Mouse (Mus musculus): ENCODE measurements around the gene Zfp697. TPM values are rescaled to one million over a fixed set of nuclear protein-coding genes. Genes with fewer than 3 reads are reported as not detected.
"Not testable (repeated sequence)": the region's sequence is repeated elsewhere in the genome, so short reads cannot be mapped to it uniquely, and the experiment has no call there.

Gene Zfp697
- polyA plus RNA-seq, 1 experiment from 2014 or later, result 9.4 TPM

DNA sequence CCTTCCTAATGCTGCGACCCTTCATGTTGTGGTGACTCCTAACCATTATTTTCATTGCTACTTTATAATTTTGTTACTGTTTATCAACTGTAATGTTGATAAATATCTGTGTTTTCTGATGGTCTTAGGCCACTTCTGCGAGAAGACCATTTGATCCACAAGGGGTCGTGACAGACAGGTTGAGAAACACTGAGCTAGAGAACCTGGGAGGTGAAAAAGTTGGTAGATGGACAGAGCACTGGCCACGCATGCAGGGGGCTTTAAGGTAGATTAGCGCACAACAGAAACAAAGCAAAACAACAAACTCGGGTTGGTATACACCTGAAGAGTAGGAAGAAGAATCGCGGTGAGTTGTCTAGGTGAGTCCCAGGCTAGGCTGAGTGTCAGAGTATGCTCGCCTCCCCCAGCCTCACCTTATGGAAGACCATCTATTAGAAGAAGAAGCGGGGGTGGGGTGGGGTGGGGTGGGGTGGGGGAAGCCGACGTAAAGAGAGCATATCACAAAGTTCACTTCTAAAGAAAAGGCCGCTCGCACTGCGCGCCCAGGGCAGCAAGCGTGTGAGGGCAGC, 500 bp upstream of the Zfp697 start:
- H3K36me3 ChIP-seq, result no peaks in the 10 kb centered on the region

DNA sequence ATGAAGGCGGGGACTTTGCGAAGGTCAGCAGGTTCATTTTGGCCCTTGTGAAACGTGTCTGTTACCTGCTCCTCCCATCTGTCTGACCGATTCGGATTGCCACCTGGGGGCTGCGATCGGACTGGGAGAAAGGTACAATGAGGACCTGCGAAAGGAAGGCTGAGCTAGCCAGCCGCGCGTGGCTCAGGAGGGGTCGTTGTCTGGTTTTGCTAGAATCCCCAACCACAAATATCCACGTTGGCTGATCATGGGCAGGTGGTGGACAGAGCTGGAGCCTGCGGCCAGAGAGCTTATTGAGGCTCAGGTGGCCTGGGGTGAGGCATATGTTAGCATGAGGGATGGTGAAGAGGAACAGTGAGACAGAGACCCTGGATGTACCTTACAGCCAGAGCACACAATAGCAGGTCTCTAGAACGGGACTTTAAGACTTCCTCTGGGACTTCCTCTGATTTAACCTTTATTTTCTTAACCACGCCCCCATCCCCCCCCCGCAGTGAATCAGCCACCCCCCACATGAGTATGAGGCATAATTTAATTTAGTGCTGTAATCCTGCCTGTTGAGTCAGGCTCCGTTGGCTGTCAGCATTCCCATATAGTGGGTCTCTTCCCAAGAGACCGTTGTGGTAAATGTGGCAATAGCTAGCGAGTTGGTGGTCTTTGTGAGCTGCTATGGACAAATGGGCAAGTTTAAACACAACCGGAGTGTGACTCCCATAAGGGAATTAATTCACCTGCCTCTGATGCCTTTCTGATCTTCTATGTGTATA, 946 bp downstream of the Zfp697 start:
- H3K27ac ChIP-seq, result peak overlapping the region; percentile 95
- no peaks in the 10 kb centered on the region; the same call in 1 of the 2 replicates for H3K27me3 ChIP-seq (ENCODE audit: low read depth, poor library complexity, severe bottlenecking)
- DNase-seq (ENCODE audit: low spot score), result no peak
- H3K4me1 ChIP-seq, result peaks cover 19% of the 10 kb centered on the region
- 10% methylated on average over 21 of the region's 21 CpGs for WGBS
- no peaks in the 10 kb centered on the region for H3K36me3 ChIP-seq
- peak overlapping the region; percentile 92 for H3K4me3 ChIP-seq
- H3K9me3 ChIP-seq (replicated peaks), result no peaks in the 10 kb centered on the region

More for the DNA sequence above, 500 bp upstream of the Zfp697 start:
- Histone ChIP-seq H3K9me3 (replicated peaks) (no peaks in the 10 kb centered on the region), H3K4me1 (peaks cover 19% of the 10 kb centered on the region), H3K27ac (peak overlapping the region; percentile 95), H3K4me3 (peak overlapping the region; percentile 92), H3K27me3 (ENCODE audit: low read depth, poor library complexity, severe bottlenecking) (no peaks in the 10 kb centered on the region; the same call in 1 of the 2 replicates)
- no peak for DNase-seq (ENCODE audit: low spot score)
- WGBS, result 8% methylated on average over 17 of the region's 17 CpGs

- Histone ChIP-seq H3K27ac (no peak overlapping the region), H3K4me3 (no peak overlapping the region), H3K4me1 (peaks cover 14% of the 10 kb centered on the region), H3K27me3 (ENCODE audit: low read depth, poor library complexity, severe bottlenecking) (no peaks in the 10 kb centered on the region), H3K9me3 (replicated peaks) (no peaks in the 10 kb centered on the region), H3K36me3 (no peaks in the 10 kb centered on the region)
- 79% methylated on average over 4 of the region's 4 CpGs for WGBS
- DNase-seq (ENCODE audit: low spot score), result no peak
Observed at GRCm38 (mm10) chr3:98387086-98387485, 4.8 kb downstream of the Zfp697 start.

- H3K9me3 ChIP-seq (replicated peaks), result no peaks in the 10 kb centered on the region
- H3K4me3 ChIP-seq, result no peak overlapping the region
- 79% methylated on average over 7 of the region's 7 CpGs for WGBS
- DNase-seq (ENCODE audit: low spot score), result no peak
- H3K27ac ChIP-seq, result no peak overlapping the region
- H3K27me3 ChIP-seq (ENCODE audit: low read depth, poor library complexity, severe bottlenecking), result no peaks in the 10 kb centered on the region
- H3K36me3 ChIP-seq, result no peaks in the 10 kb centered on the region
- H3K4me1 ChIP-seq, result peaks cover 11% of the 10 kb centered on the region
Observed at GRCm38 (mm10) chr3:98387756-98388155, 5.5 kb downstream of the Zfp697 start.

DNA sequence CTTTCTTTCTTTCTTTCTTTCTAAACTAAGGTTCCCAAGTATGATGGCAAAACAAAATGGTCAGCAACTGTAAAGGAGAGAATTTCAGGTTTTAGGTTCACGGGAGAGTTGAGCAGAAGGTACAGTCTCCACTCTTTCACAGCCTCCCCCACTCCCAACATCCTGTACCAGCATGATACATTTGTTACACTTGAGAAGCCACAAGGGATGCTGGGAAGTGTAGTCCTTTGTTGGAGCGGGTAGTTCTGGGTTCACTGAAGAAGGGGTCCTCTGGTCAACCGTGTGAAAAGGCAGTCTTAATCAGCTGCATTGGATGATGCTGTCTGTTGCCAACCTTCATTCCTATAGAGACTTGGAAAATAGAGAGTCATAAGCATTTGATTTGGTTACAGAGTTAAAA, 7.0 kb downstream of the Zfp697 start:
- H3K4me3 ChIP-seq, result no peak overlapping the region
- H3K9me3 ChIP-seq (replicated peaks), result no peaks in the 10 kb centered on the region
- no peaks in the 10 kb centered on the region for H3K27me3 ChIP-seq (ENCODE audit: low read depth, poor library complexity, severe bottlenecking)
- H3K4me1 ChIP-seq, result no peaks in the 10 kb centered on the region
- H3K36me3 ChIP-seq, result no peaks in the 10 kb centered on the region
- DNase-seq (ENCODE audit: low spot score), result no peak
- WGBS, result 76% methylated on average over 3 of the region's 3 CpGs
- no peak overlapping the region for H3K27ac ChIP-seq

GRCm38 (mm10) chr3:98404268-98404895, 22.1 kb downstream of the Zfp697 start:
- H3K9me3 ChIP-seq (replicated peaks); H3K4me1 ChIP-seq; H3K36me3 ChIP-seq; H3K27ac ChIP-seq; H3K4me3 ChIP-seq; H3K27me3 ChIP-seq (ENCODE audit: low read depth, poor library complexity, severe bottlenecking); DNase-seq (ENCODE audit: low spot score): not testable (repeated sequence)
- 96% methylated on average over 9 of the region's 9 CpGs for WGBS

DNA sequence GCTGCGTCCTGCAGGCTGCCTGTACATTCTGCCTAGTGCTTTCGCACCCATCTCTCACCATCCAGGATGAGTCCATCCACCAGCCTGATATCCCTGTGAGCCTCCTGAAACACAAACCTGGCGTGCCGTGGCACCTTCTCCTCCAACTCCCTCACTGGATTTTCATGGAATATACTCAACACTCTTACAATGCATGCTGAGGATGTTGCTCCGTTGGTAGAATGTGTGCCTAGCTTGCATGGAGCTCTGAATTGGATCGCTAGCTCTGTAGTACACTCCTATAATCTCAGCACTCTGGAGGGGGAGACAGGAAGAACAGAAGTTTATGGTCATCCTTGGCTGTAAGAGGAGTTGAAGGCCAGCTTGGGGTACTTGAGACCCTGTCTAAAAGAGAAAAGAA, 23.6 kb downstream of the Zfp697 start:
- H3K27me3 ChIP-seq (ENCODE audit: low read depth, poor library complexity, severe bottlenecking); H3K4me3 ChIP-seq; H3K27ac ChIP-seq; H3K9me3 ChIP-seq (replicated peaks); DNase-seq (ENCODE audit: low spot score); H3K4me1 ChIP-seq; H3K36me3 ChIP-seq: not testable (repeated sequence)
- WGBS, result 88% methylated on average over 6 of the region's 6 CpGs

DNA sequence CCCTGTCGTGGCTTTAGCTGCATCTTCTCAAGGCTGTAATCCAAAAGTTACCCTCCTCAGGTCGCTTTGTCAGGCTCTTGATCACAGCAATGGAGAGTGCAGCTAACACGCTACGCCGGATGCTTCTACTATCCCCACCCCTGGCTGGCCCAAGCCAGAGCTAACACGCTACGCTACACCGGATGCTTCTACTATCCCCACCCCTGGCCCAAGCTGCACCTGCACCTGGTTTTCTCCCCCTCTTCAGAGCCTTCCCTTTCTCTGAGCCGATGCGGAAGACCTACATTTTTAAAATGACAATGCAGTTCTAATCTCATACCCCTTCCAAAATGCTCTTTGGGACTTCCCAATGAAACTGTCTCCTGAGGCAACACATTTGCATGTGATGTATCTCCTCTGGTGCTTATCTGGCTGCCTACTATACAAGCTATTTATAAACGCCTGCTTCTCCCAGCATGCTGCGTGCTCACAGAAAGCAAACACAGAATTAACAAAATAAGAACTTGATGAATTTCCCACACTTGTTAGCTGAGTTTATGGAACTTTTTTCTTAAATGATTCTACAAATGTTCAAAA, 24.4 kb downstream of the Zfp697 start:
- H3K4me1 ChIP-seq; H3K9me3 ChIP-seq (replicated peaks); H3K36me3 ChIP-seq; H3K27me3 ChIP-seq (ENCODE audit: low read depth, poor library complexity, severe bottlenecking); H3K4me3 ChIP-seq; DNase-seq (ENCODE audit: low spot score); H3K27ac ChIP-seq: not testable (repeated sequence)
- WGBS, result 79% methylated on average over 12 of the region's 12 CpGs

DNA sequence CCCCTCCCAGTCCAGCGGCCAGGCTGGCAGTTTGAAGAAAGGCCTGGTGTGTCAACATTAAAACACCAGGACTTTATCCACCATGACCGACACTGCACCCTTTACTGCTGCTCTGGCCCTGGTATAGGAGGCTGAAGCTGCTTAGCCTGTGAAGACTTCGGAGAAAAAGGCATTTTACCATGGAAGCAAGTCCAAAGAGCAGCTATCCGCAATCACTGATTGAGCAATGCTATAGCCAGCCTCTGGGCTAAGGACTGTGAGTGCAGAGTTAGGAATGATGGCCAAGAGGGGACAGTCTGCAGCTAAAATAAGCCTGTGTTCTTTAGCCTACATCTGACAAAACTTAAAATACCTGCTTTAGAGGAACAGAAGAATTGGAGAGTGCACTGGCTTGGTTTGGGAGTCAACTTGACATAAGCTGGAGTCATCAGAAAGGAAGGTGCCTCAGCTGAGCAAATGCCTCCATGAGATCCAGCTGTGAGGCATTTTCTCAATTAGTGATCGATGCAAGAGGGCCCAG, 25.1 kb downstream of the Zfp697 start:
- not testable (repeated sequence) for H3K27me3 ChIP-seq (ENCODE audit: low read depth, poor library complexity, severe bottlenecking); H3K4me1 ChIP-seq; H3K4me3 ChIP-seq; H3K9me3 ChIP-seq (replicated peaks); DNase-seq (ENCODE audit: low spot score); H3K36me3 ChIP-seq; H3K27ac ChIP-seq
- 76% methylated on average over 5 of the region's 5 CpGs for WGBS

GRCm38 (mm10) chr3:98410619-98411580, 28.6 kb downstream of the Zfp697 start:
- not testable (repeated sequence) for DNase-seq (ENCODE audit: low spot score); H3K4me3 ChIP-seq; H3K9me3 ChIP-seq (replicated peaks); H3K27ac ChIP-seq; H3K27me3 ChIP-seq (ENCODE audit: low read depth, poor library complexity, severe bottlenecking); H3K36me3 ChIP-seq; H3K4me1 ChIP-seq
- WGBS, result 92% methylated on average over 17 of the region's 27 CpGs

- H3K27me3 ChIP-seq (ENCODE audit: low read depth, poor library complexity, severe bottlenecking), result no peaks in the 10 kb centered on the region
- H3K36me3 ChIP-seq, result no peaks in the 10 kb centered on the region
- no peak overlapping the region for H3K4me3 ChIP-seq
- H3K4me1 ChIP-seq, result no peaks in the 10 kb centered on the region; the same call in 1 of the 2 replicates
- no peak overlapping the region for H3K27ac ChIP-seq
- WGBS, result 80% methylated on average over 2 of the region's 2 CpGs
- H3K9me3 ChIP-seq (replicated peaks), result no peaks in the 10 kb centered on the region
- no peak for DNase-seq (ENCODE audit: low spot score)
Observed at GRCm38 (mm10) chr3:98413733-98414132, 31.5 kb downstream of the Zfp697 start.

DNA sequence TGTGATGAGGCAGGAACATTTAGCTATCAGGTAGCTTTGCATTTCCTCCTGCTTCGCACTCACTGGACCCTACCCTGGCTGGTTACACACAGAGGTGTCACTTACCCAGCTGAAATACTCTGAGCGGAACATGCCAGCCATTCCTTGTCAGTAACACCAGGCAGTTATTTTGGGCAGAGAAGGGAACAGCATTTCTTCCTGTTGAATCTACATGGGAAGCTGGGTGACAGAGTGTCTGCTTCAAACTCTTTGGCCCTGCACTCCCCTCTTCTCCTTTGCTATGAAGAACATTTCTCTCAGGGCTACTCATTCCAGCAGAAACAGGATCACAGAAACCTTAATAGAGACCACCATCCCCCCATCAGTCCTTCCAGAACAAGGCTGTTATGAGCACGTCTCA, 32.0 kb downstream of the Zfp697 start:
- no peaks in the 10 kb centered on the region; the same call in 1 of the 2 replicates for H3K4me1 ChIP-seq
- no peaks in the 10 kb centered on the region for H3K9me3 ChIP-seq (replicated peaks)
- no peak overlapping the region for H3K27ac ChIP-seq
- no peak overlapping the region for H3K4me3 ChIP-seq
- H3K36me3 ChIP-seq, result no peaks in the 10 kb centered on the region
- 93% methylated on average over 3 of the region's 3 CpGs for WGBS
- DNase-seq (ENCODE audit: low spot score), result no peak
- H3K27me3 ChIP-seq (ENCODE audit: low read depth, poor library complexity, severe bottlenecking), result no peaks in the 10 kb centered on the region

Measured in limb, embryonic 10.5 days (tissue).